In the genomic region with DNA sequence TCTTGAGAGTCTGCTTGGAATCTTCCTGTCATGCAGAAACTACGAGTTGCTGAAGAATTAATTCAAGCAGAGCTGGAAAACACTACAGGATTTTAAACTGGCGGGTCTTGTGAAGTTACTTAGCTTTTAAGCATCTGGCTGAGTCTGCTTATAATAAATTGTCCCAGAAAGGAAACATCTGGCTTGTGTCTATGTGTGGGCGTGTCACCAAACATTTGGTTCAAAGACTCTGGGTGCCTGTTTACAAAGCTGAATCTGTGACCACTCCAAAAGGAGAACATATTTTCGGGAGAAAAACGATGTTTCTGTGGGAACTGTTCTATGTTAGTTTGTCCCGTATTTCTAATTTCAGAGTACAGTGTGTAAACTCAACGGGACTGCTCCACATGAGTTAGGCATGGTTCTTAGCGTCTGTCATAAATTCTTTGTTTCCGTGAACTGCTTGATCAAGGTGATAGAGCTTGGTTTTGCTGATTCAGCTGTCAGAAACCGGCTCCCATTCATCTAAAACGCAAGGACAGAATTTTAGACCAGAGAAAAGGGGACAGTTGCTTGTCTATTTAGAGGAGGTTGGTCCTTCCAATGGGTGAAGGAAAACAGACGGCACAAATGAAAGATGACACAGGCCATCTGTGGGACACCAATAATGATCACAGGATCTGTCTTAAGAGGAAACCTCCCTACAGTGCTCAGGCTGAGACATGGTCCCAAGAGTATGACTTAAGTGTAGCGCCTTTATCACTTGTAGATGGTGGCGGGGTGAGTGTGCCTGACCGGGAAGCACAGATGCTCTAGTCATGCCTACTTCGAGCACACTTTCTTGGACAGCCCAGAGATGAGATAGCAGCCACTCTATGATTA, we compare ENCODE assay signal across 11 mouse cellular contexts. TPM values are rescaled to one million over a fixed set of nuclear protein-coding genes. Genes with fewer than 3 reads are reported as not detected.
DNase-seq lines count a peak whose midpoint lies in the region; ATAC-seq and TF ChIP-seq lines count a peak whose summit lies in the region.
"Had no signal": no experiment of that assay in that cellular context is flagged by ENCODE, and none has a peak within 500 bp of the region (broad histone marks: within the 10 kb centered on the region; RNA-seq: fewer than 3 reads in every experiment).

No protein-coding gene starts in this region.

- H3K27ac ChIP-seq in hindbrain, embryonic 16.5 days (ENCODE audit: low read depth, low read length) = 0 out of 2 replicates have a peak overlapping the region, but pooled peaks have one; percentile 44
- H3K27ac ChIP-seq in hindbrain, embryonic 14.5 days = no peak overlapping the region
- H3K27ac ChIP-seq in kidney, embryonic 16.5 days (ENCODE audit: low read length) = peak overlapping the region; percentile 78
- H3K27ac ChIP-seq in forebrain, postnatal 0 days (ENCODE audit: low read depth, low read length) = no peak overlapping the region
- H3K27ac ChIP-seq: midbrain, embryonic 12.5 days had no signal

- H3K4me2 ChIP-seq in hindbrain, embryonic 16.5 days (ENCODE audit: low read length) = no peak overlapping the region
- H3K4me2 ChIP-seq in hindbrain, embryonic 14.5 days (replicated peaks) = no peak overlapping the region
- H3K4me2 ChIP-seq in kidney, embryonic 16.5 days (replicated peaks; ENCODE audit: low read depth, low read length) = peak overlapping the region; percentile 28
- no peak overlapping the region for H3K4me2 ChIP-seq in forebrain, postnatal 0 days (ENCODE audit: low read depth)
- H3K4me2 ChIP-seq: midbrain, embryonic 12.5 days had no signal

- no peak for DNase-seq in hindbrain, embryonic 14.5 days (ENCODE audit: low spot score)
- peak; percentile 48 for DNase-seq in gastrocnemius, postnatal 25 days
- DNase-seq in lung, postnatal 4 days = peak; percentile 49 to 58
- DNase-seq in cerebellum, adult 18-20 months = no peak
- no peak for DNase-seq in right cerebral cortex, postnatal 25 days
- DNase-seq in forebrain, postnatal 0 days = no peak
- DNase-seq: adrenal gland, postnatal 25 days; layer of hippocampus, adult 9-11 months had no signal

- no peak for ATAC-seq in hindbrain, embryonic 16.5 days
- ATAC-seq in hindbrain, embryonic 14.5 days (ENCODE audit: low FRiP score) = no peak
- peak; percentile 84 for ATAC-seq in kidney, embryonic 16.5 days (ENCODE audit: low FRiP score, low TSS enrichment)
- no peak; the same call in 1 of the 2 replicates for ATAC-seq in forebrain, postnatal 0 days

- H3K4me3 ChIP-seq in hindbrain, embryonic 16.5 days (ENCODE audit: low read length) = no peak overlapping the region
- H3K4me3 ChIP-seq in hindbrain, embryonic 14.5 days (replicated peaks; ENCODE audit: low read length) = no peak overlapping the region
- H3K4me3 ChIP-seq in kidney, embryonic 16.5 days (ENCODE audit: low read length) = no peak overlapping the region
- H3K4me3 ChIP-seq in forebrain, postnatal 0 days (ENCODE audit: low read depth, low read length) = no peak overlapping the region
- H3K4me3 ChIP-seq: midbrain, embryonic 12.5 days had no signal

- no peaks in the 10 kb centered on the region for H3K36me3 ChIP-seq in hindbrain, embryonic 16.5 days (ENCODE audit: control insufficient read depth, insufficient read depth, low read length)
- 0 out of 2 replicates have a peak, but pooled peaks cover 3% of the 10 kb centered on the region for H3K36me3 ChIP-seq in hindbrain, embryonic 14.5 days (replicated peaks; ENCODE audit: control insufficient read depth, insufficient read depth)
- H3K36me3 ChIP-seq in kidney, embryonic 16.5 days (ENCODE audit: insufficient read depth, low read length) = no peaks in the 10 kb centered on the region
- peaks cover 8% of the 10 kb centered on the region; the same call in 1 of the 2 replicates for H3K36me3 ChIP-seq in forebrain, postnatal 0 days (ENCODE audit: insufficient read depth)
- H3K36me3 ChIP-seq: midbrain, embryonic 12.5 days had no signal

- no peaks in the 10 kb centered on the region for H3K27me3 ChIP-seq in hindbrain, embryonic 16.5 days (replicated peaks; ENCODE audit: control insufficient read depth, insufficient read depth, low read length)
- H3K27me3 ChIP-seq in hindbrain, embryonic 14.5 days (ENCODE audit: control insufficient read depth, insufficient read depth, low read length) = no peaks in the 10 kb centered on the region
- H3K27me3 ChIP-seq in kidney, embryonic 16.5 days (ENCODE audit: insufficient read depth, low read length) = no peaks in the 10 kb centered on the region
- no peaks in the 10 kb centered on the region for H3K27me3 ChIP-seq in forebrain, postnatal 0 days (ENCODE audit: insufficient read depth, low read length)
- H3K27me3 ChIP-seq: midbrain, embryonic 12.5 days had no signal

- H3K4me1 ChIP-seq in hindbrain, embryonic 16.5 days (ENCODE audit: control insufficient read depth, insufficient read depth, low read depth, low read length) = no peaks in the 10 kb centered on the region
- H3K4me1 ChIP-seq in hindbrain, embryonic 14.5 days (replicated peaks; ENCODE audit: control insufficient read depth, insufficient read depth, low read length) = no peaks in the 10 kb centered on the region
- H3K4me1 ChIP-seq in kidney, embryonic 16.5 days (ENCODE audit: insufficient read depth, low read length) = peaks cover 17% of the 10 kb centered on the region; the same call in 1 of the 2 replicates
- no peaks in the 10 kb centered on the region for H3K4me1 ChIP-seq in forebrain, postnatal 0 days (ENCODE audit: insufficient read depth)
- H3K4me1 ChIP-seq: midbrain, embryonic 12.5 days had no signal

- 81% methylated on average over 16 of the region's 16 CpGs for WGBS in hindbrain, embryonic 16.5 days
- WGBS in hindbrain, embryonic 14.5 days = 83% methylated on average over 16 of the region's 16 CpGs
- WGBS in kidney, embryonic 16.5 days = 33% methylated on average over 16 of the region's 16 CpGs
- WGBS in forebrain, postnatal 0 days = 87% methylated on average over 16 of the region's 16 CpGs

- H3K9me3 ChIP-seq in hindbrain, embryonic 16.5 days (ENCODE audit: control insufficient read depth, low read length) = no peaks in the 10 kb centered on the region
- no peaks in the 10 kb centered on the region for H3K9me3 ChIP-seq in hindbrain, embryonic 14.5 days (ENCODE audit: control insufficient read depth, low read length)
- H3K9me3 ChIP-seq in kidney, embryonic 16.5 days (ENCODE audit: low read length) = no peaks in the 10 kb centered on the region
- H3K9me3 ChIP-seq in forebrain, postnatal 0 days (ENCODE audit: low read length) = no peaks in the 10 kb centered on the region
- H3K9me3 ChIP-seq: midbrain, embryonic 12.5 days had no signal

- no peak for TF ChIP-seq CTCF in forebrain, postnatal 0 days (IDR thresholded peaks at IDR 0.05; ENCODE audit: low read depth)

- H3K9ac ChIP-seq in hindbrain, embryonic 16.5 days (ENCODE audit: low read depth, low read length) = no peak overlapping the region
- no peak overlapping the region for H3K9ac ChIP-seq in hindbrain, embryonic 14.5 days
- H3K9ac ChIP-seq in kidney, embryonic 16.5 days (replicated peaks; ENCODE audit: low read length) = no peak overlapping the region
- H3K9ac ChIP-seq in forebrain, postnatal 0 days = no peak overlapping the region
- H3K9ac ChIP-seq: midbrain, embryonic 12.5 days had no signal

RNA-seq across cellular contexts. Expression of gene Sparcl1, which starts 17.2 kb away (rescaled TPM):
- polyA plus RNA-seq in hindbrain, embryonic 16.5 days (2015; fragmentation: Nextera tagmentation; extraction: Ambion mirVana) = 481 and 585 TPM in 2 replicates
- 286 and 356 TPM in 2 replicates for polyA plus RNA-seq in hindbrain, embryonic 14.5 days (2014; fragmentation: Nextera tagmentation; extraction: Ambion mirVana)
- 100 to 1,000 TPM; 106 to 110 TPM for total RNA-seq in gastrocnemius, postnatal 25 days (2021)
- polyA plus RNA-seq in kidney, embryonic 16.5 days (2015; fragmentation: Nextera tagmentation; extraction: Ambion mirVana) = 56.7 and 79.2 TPM in 2 replicates
- 342 and 344 TPM in 2 replicates for total RNA-seq in forebrain, postnatal 0 days (2014; rRNA removed)
- polyA plus RNA-seq in forebrain, postnatal 0 days (2015; fragmentation: Nextera tagmentation; extraction: Ambion mirVana) = 239 and 282 TPM in 2 replicates

RNA-seq across cellular contexts. Expression of gene Gm17660, which starts 18.9 kb away (rescaled TPM):
- polyA plus RNA-seq in hindbrain, embryonic 16.5 days (2015; fragmentation: Nextera tagmentation; extraction: Ambion mirVana) = 0.44 TPM in 1 of 2 replicates, not detected in the other
- not detected in 2 replicates for polyA plus RNA-seq in hindbrain, embryonic 14.5 days (2014; fragmentation: Nextera tagmentation; extraction: Ambion mirVana)
- total RNA-seq in gastrocnemius, postnatal 25 days (2021) = not detected
- polyA plus RNA-seq in kidney, embryonic 16.5 days (2015; fragmentation: Nextera tagmentation; extraction: Ambion mirVana) = not detected in 2 replicates
- not detected in 2 replicates for total RNA-seq in forebrain, postnatal 0 days (2014; rRNA removed)
- polyA plus RNA-seq in forebrain, postnatal 0 days (2015; fragmentation: Nextera tagmentation; extraction: Ambion mirVana) = 0.52 and 1.1 TPM in 2 replicates
- total RNA-seq: adrenal gland, postnatal 25 days had no signal
- polyA plus RNA-seq: midbrain, embryonic 12.5 days had no signal

RNA-seq across cellular contexts. Expression of gene Nudt9, which starts 50.2 kb away (rescaled TPM):
- 68.4 and 71.7 TPM in 2 replicates for polyA plus RNA-seq in hindbrain, embryonic 16.5 days (2015; fragmentation: Nextera tagmentation; extraction: Ambion mirVana)
- 63.8 and 67.2 TPM in 2 replicates for polyA plus RNA-seq in hindbrain, embryonic 14.5 days (2014; fragmentation: Nextera tagmentation; extraction: Ambion mirVana)
- total RNA-seq in gastrocnemius, postnatal 25 days (2021) = 10 to 100 TPM; 50.4 to 55.4 TPM
- polyA plus RNA-seq in kidney, embryonic 16.5 days (2015; fragmentation: Nextera tagmentation; extraction: Ambion mirVana) = 62.2 and 62.3 TPM in 2 replicates
- 50.3 and 55.3 TPM in 2 replicates for total RNA-seq in forebrain, postnatal 0 days (2014; rRNA removed)
- polyA plus RNA-seq in forebrain, postnatal 0 days (2015; fragmentation: Nextera tagmentation; extraction: Ambion mirVana) = 72.4 and 73.8 TPM in 2 replicates

Comparison
In these comparisons a context has a peak if more than half of its experiments do, and no peak if none do; other contexts are left out.
1. H3K27ac ChIP-seq: peak in hindbrain, embryonic 16.5 days (single experiment) and kidney, embryonic 16.5 days (single experiment); none in hindbrain, embryonic 14.5 days (single experiment) and forebrain, postnatal 0 days (single experiment).
2. DNase-seq: peak in gastrocnemius, postnatal 25 days (single experiment) and lung, postnatal 4 days (2 of 2); none in hindbrain, embryonic 14.5 days (single experiment), cerebellum, adult 18-20 months (0 of 2), right cerebral cortex, postnatal 25 days (single experiment) and forebrain, postnatal 0 days (single experiment).